Mouse (Mus musculus): ENCODE measurements around the gene Rpl10a. TPM values are rescaled to one million over a fixed set of nuclear protein-coding genes. Genes with fewer than 3 reads are reported as not detected.
"Not testable (repeated sequence)": the region's sequence is repeated elsewhere in the genome, so short reads cannot be mapped to it uniquely, and the experiment has no call there.

Rpl10a gene
- total RNA-seq, 2 experiments from 2014 or later, result 663 to 665 TPM

- DNase-seq, result no peak
Measured at GRCm38 (mm10) chr17:28331241-28332112, 3.2 kb downstream of the Rpl10a start.

- DNase-seq, result peak; percentile 35
Measured at GRCm38 (mm10) chr17:28332113-28332914, 4.0 kb downstream of the Rpl10a start.

- DNase-seq, result peak; percentile 35
Measured at GRCm38 (mm10) chr17:28332915-28333546, 4.8 kb downstream of the Rpl10a start.

GRCm38 (mm10) chr17:28335267-28335666 lies 7.0 kb downstream of the Rpl10a start:
- DNase-seq, result no peak

GRCm38 (mm10) chr17:28337547-28337946 lies 9.3 kb downstream of the Rpl10a start:
- no peak for DNase-seq

- DNase-seq, result peak; percentile 52
Measured at GRCm38 (mm10) chr17:28340578-28340977, 12.3 kb downstream of the Rpl10a start.

DNA sequence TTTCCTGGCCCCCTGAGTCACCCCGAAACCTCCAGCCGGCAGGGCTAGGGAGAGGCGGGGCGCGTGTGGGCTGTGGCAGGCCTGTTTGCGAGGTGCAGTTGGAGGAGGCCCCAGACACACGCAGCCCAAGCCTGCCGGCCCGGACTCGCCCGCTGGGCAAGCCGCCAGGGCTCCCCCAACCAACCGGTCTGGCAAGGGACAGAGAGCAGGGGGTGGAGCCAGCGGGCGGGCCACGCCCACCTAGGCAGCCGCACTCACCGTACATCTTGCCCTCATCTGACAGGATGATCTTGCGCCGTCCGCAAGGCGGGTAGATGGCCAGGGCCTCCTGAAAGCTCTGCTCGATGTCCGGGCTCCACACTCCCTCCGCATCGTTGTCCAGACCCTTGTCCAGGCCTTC lies 12.8 kb downstream of the Rpl10a start:
- DNase-seq, result peak; percentile 95

DNA sequence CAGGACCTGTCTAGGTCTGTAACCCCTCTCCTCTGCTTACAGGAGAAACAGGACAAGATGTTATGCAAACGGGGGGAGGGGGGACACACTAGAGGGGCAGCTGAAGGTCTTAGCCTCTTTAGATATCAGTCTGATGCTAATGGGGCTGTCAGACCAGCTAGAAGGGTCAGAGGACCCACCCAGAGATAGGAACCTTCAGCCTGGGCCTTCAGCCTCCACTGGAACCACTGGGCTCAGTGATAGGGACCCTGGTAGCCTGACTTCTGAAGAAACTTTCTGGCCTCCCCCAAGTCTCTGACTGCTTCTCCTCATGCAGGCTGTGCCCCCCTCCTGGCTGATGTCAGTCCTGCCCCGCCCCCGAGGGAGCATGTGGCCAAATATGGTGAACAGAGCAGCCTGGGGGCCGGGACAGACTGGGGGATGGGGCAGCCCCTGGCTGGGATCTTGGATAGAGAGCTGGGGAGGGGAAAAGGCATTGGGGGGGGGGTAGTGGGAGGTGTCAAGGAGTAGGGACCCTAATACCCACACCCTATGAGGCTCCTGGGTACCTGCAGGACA lies 15.9 kb downstream of the Rpl10a start:
- peak; percentile 75 for DNase-seq

DNA sequence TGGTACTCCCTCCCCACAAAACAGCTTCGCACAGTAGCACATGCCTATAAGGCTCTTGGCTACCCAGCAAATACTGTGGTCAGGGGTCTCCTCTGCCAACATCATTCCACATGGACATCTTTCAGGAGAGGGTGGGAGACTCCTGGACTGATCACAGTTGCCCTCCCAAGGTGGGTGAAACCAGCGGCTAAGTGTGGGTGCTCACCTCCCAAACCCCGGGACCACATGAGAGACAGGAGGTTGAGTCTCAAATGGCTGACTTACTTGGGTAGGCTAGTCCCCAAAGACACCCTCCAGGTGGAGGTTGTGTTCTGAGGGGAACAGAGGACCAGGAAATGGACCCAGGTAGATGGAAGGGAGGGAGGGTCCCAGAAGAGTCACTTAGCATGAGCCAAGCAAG lies 16.4 kb downstream of the Rpl10a start:
- DNase-seq, result no peak

DNA sequence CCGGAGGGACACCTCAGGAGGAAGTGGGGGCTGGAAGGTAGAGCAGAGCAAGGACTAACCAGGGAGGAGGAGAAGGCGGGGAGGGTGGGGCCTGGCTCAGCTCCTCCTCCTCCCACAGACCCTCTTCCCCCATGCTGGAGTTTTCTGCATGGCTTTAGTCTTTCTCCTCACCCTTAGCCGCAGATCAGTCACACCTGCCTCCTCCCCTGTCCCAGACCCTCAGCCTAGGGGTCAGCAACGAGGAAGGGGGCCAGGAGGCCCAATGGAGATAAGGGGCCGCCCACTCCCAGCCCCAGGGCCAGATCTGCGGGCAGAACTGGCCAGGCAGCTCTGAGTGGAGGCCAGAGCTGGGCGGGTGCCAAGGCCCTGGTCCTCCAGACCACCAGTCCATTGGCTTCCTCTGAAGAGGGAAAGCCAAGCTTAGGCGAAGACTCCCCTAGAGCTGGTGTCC lies 17.0 kb downstream of the Rpl10a start:
- DNase-seq, result peak; percentile 53

DNA sequence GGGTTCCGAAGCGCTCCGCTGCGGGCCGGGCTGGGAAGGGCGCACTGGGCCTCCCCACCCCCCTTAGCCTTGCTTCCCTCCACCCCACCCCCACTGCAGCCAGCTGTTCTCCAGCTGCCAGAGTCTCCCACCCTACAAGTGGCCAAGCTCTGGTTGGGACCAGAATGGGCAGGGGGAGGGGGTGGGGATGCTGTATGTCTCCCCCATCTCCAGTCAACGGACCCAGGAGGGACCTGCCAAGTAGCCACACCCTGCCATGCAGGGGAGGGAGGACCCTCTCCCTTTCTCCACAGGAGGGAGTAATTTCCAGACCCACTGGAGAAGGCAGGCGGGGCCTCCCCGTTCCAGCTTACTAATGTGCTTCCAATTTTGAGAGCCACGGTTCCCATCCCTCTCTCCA lies 17.6 kb downstream of the Rpl10a start:
- peak; percentile 61 for DNase-seq

- DNase-seq, result no peak
Measured at GRCm38 (mm10) chr17:28347327-28347726, 19.1 kb downstream of the Rpl10a start.

- DNase-seq, result peak; percentile 43
Measured at GRCm38 (mm10) chr17:28348211-28348610, 19.9 kb downstream of the Rpl10a start.

DNA sequence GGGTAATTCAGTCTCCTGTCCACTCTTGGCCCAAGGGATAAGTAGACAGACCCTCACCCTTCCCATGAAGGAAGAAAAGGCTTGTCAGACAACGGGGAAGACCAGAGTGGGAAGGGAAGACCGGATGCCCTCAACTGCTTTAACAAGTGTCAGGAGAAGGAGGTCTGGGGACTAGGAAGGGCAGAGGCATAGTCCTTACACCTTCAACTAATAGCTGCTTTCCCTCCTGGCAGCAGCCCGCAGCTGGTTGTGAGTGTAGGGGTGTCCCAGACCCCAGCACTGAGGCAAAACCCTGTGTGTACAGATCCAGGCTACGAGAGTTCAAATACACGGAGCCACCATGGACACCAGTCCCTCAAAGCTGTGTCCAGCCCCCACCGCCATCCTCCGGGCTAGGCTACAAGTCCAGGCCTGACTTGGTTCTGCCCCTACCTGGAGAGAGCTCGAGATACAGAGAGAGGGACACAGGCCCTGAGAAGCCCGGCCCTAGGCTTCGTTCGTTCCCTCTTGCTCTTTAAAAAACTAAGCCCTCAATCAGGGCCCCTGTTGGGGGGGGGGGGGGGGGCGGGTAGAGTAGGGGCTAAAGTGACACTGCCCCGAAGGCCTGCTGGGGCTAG lies 21.1 kb downstream of the Rpl10a start:
- peak; percentile 32 for DNase-seq

DNA sequence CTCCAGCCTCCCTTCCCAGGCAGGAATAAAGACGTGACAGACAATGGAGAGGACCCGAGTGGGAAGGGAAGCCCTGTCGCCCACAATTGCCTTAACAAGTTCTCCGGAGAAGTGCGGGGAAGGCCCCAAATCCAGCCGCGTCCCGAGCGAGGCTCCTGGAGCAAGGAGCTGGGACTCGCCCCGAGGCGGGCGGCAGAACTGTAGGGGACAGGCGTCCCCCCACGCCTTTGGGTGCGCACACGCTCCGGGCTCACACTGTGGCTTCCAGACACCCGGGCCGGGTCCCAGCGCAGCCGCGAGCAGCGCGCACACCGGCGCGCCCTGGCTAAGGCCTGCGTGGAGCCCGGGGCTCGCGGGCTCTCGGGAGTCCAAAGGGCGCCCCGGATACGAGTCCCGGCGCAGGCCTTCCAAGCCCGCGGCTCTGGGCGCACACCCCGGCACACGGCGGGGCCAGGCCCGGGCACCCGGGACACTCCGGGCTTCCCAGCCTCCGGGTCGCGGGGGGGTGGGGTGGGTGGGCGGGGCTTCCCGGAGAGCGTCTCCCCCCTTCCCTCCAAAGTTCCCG lies 21.7 kb downstream of the Rpl10a start:
- peak; percentile 50 for DNase-seq

- peak; percentile 88 for DNase-seq
Measured at GRCm38 (mm10) chr17:28350466-28351352, 22.4 kb downstream of the Rpl10a start, which contains the start of gene Tead3. Tead3 (minus strand) TSS chr17:28350817.

DNA sequence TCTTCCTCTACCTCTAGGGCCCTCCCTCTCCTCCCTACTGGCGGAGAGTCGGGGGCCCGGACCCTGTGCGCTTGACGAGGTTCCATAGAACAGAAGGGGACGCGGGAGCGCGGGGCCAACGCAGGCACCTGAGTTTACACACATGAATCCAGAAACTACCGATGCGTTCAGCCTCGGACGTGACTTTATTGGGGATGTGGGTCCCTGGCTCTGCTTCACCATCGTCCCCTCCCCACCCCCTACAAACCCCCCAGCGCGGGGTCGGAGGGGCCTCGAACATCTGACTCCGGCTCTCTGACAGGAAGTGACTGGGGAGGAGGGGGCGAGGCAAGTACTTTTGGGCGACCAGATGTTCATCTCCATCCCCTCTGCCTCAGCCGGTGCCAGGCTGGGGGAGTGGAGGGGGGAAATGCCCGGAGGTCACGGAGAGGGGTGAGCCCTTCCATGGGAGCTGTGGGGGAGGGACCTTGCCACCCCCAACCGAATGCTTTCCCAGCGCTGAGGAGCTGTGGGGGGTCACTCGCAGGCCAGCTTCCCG lies 23.2 kb downstream of the Rpl10a start:
- DNase-seq, result peak; percentile 28

DNA sequence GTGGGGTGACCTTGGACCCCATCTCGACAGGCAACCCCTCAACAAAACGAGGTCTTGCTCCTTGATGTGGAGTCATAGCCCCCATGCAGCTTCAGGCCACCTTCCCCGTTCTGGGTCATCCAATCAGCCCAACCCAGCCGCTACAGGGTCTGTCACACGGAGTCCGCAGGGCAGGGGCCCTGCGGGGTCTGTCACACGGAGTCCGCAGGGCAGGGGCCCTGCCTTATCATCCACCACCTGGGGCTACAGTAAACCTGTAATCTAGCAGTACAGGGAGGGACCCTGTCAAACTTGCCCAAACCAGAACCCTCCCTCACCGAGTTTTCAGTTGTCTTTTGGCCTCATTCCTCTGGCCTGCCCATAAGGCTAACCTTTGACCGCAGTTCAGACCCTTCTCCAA lies 23.7 kb downstream of the Rpl10a start:
- DNase-seq, result no peak

DNA sequence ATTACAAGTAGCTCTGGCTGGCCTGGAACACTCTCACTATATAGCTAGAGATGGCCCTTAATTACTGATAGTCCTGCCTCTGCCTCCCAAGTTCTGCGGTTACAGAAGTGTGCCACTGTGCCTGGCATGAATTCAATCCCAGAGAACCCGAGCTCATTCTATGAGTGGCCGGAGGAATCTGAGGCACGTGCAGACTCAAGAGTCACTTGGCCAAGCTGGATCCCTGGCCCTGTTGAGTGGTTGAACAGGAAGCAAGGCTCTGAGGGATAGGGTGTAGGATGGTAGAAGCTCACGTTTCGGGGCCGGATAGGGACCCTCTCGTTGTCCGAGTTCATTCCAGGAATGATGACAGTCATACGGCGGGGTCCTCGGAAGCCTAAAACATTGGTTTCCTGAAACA lies 27.6 kb downstream of the Rpl10a start:
- DNase-seq, result peak; percentile 52

- DNase-seq, result not testable (repeated sequence)
Measured at GRCm38 (mm10) chr17:28358576-28359261, 30.4 kb downstream of the Rpl10a start.
